Mouse (Mus musculus) cerebellum, postnatal 10 days (tissue): ENCODE measurements around the gene Zfp786.
"Not testable (repeated sequence)": the region's sequence is repeated elsewhere in the genome, so short reads cannot be mapped to it uniquely, and the experiment has no call there.

Source experiments
- DNase-seq, 2 experiments: peaks; one replicate each; pipeline ENCODE4 v3.0.0; 2021; ENCODE audit warnings: mixed read lengths in 2 of 2

The Zfp786 gene

GRCm38 (mm10) chr6:47771760-47772159 lies 58.9 kb downstream of the Zfp786 start:
- DNase-seq: peak in 1 of 2 experiments; percentile 29

DNA sequence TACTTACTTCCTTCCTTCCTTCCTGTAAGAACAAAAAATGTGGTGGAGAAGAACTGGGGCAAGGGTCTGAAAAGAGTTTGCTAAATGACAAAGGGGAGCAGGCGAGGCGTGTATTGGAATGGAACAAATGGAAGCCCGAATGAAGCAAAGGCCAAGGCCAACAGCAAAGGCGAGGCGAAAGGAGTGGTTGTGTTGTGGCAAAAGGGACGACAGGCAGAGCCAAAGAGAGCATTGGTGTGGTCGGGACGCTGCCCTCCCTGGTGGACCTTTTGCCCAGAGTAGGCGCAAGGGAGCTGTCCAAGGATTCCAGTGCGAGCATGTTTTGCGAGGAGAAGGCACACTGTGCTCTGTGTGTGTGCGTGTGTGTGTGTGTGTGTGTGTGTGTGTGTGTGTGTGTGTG lies 59.6 kb downstream of the Zfp786 start:
- DNase-seq: not testable (repeated sequence)

DNA sequence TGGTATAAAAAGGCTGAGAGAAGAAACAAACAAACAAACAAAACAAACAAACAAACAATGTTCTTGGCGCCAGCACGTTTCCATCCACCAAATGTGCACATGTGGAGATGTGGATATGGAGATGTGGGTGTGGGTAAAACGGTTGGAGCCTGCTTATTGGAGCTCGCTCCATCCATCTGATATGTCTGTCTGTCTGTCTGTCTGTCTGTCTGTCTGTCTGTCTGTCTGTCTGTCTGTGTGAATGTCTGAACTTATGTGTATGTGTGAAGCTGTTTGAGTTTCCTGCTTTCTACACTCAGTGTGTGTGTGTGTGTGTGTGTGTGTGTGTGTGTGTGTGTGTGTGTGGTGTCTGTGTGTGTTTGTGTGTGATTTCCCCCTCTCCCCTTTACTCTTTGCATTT lies 60.8 kb downstream of the Zfp786 start:
- not testable (repeated sequence) for DNase-seq
